Mouse (Mus musculus) megakaryocyte, embryonic 14.5 days (primary cell): ENCODE data around the gene Slc27a2. TPM values are rescaled to one million over a fixed set of nuclear protein-coding genes. Genes with fewer than 3 reads are reported as not detected.

Experiments used
- H3K27me3 ChIP-seq: replicated peaks from 2 replicates; pipeline ENCODE3; 2012; ENCODE audit warnings: inconsistent platforms
- H3K36me3 ChIP-seq: replicated peaks from 2 replicates; pipeline ENCODE3; 2012; ENCODE audit warnings: low read length, inconsistent platforms, mixed read lengths
- H3K4me1 ChIP-seq: 2 replicates; pipeline ENCODE4 v1.6.1; 2012; ENCODE audit warnings: inconsistent platforms
- H3K4me3 ChIP-seq: replicated peaks from 2 replicates; pipeline ENCODE3; 2012; ENCODE audit warnings: moderate library complexity, mild to moderate bottlenecking, inconsistent platforms
- H3K9me3 ChIP-seq: 2 replicates; pipeline ENCODE4 v1.6.1; 2012; ENCODE audit warnings: inconsistent platforms
- FLI1 ChIP-seq: IDR thresholded peaks from 2 replicates; pipeline ENCODE4 v1.6.1; 2012; ENCODE audit warnings: low read length, inconsistent platforms, mixed read lengths
- GATA1 ChIP-seq: IDR thresholded peaks from 3 replicates; pipeline ENCODE4 v1.6.1; 2012; ENCODE audit warnings: mixed read lengths, low read length, inconsistent platforms, borderline replicate concordance
- polyA plus RNA-seq: library from polyadenylated mRNA; stranded (reverse); fragments of >175 nt; gene quantifications from 2 replicates; pipeline ENCODE4 v1.2.3, GENCODE M21; 2012; ENCODE audit warnings: low replicate concordance; ENCODE audit not compliant: insufficient read depth

Slc27a2 gene
- polyA plus RNA-seq, 1 experiment, result not detected

GRCm38 (mm10) chr2:126524271-126524670 lies 27.9 kb upstream of the Slc27a2 start:
- no peak overlapping the region for H3K4me3 ChIP-seq
- TF ChIP-seq FLI1 (no peak), GATA1 (no peak)
- H3K9me3 ChIP-seq, result peaks cover 5% of the 10 kb centered on the region; the same call in 1 of the 2 replicates
- peaks cover 25% of the 10 kb centered on the region for H3K4me1 ChIP-seq
- H3K36me3 ChIP-seq, result no peaks in the 10 kb centered on the region
- H3K27me3 ChIP-seq, result no peaks in the 10 kb centered on the region

GRCm38 (mm10) chr2:126527461-126527860 lies 24.7 kb upstream of the Slc27a2 start:
- Histone ChIP-seq H3K27me3 (peaks cover 2% of the 10 kb centered on the region), H3K4me1 (peaks cover 9% of the 10 kb centered on the region), H3K36me3 (no peaks in the 10 kb centered on the region), H3K4me3 (no peak overlapping the region), H3K9me3 (peaks cover 5% of the 10 kb centered on the region; the same call in 1 of the 2 replicates)
- no peak for TF ChIP-seq FLI1
- no peak for TF ChIP-seq GATA1

- H3K36me3 ChIP-seq, result no peaks in the 10 kb centered on the region
- H3K27me3 ChIP-seq, result peaks cover 2% of the 10 kb centered on the region
- H3K4me1 ChIP-seq, result peaks cover 2% of the 10 kb centered on the region
- no peak overlapping the region for H3K4me3 ChIP-seq
- peaks cover 9% of the 10 kb centered on the region; the same call in 1 of the 2 replicates for H3K9me3 ChIP-seq
- TF ChIP-seq FLI1, result no peak
- TF ChIP-seq GATA1, result no peak
These were observed 21.6 kb upstream of the Slc27a2 start for GRCm38 (mm10) chr2:126530581-126530980.

- no peak for TF ChIP-seq FLI1
- TF ChIP-seq GATA1, result no peak
- no peak overlapping the region for H3K4me3 ChIP-seq
- no peaks in the 10 kb centered on the region for H3K36me3 ChIP-seq
- H3K9me3 ChIP-seq, result 0 out of 2 replicates have a peak, but pooled peaks cover 4% of the 10 kb centered on the region
- peaks cover 2% of the 10 kb centered on the region for H3K27me3 ChIP-seq
- peaks cover 26% of the 10 kb centered on the region for H3K4me1 ChIP-seq
These were observed 14.6 kb upstream of the Slc27a2 start for GRCm38 (mm10) chr2:126537654-126538053.

- Histone ChIP-seq H3K4me1 (peaks cover 45% of the 10 kb centered on the region), H3K4me3 (no peak overlapping the region), H3K9me3 (no peaks in the 10 kb centered on the region), H3K27me3 (peaks cover 2% of the 10 kb centered on the region), H3K36me3 (no peaks in the 10 kb centered on the region)
- TF ChIP-seq GATA1 (no peak), FLI1 (no peak)
These were observed 11.7 kb upstream of the Slc27a2 start for GRCm38 (mm10) chr2:126540390-126540925.

GRCm38 (mm10) chr2:126542211-126542610 lies 10.0 kb upstream of the Slc27a2 start:
- Histone ChIP-seq H3K27me3 (peaks cover 2% of the 10 kb centered on the region), H3K4me1 (peaks cover 51% of the 10 kb centered on the region), H3K4me3 (no peak overlapping the region), H3K36me3 (no peaks in the 10 kb centered on the region), H3K9me3 (no peaks in the 10 kb centered on the region)
- TF ChIP-seq GATA1, result no peak
- TF ChIP-seq FLI1, result no peak

GRCm38 (mm10) chr2:126545297-126545696 lies 6.9 kb upstream of the Slc27a2 start:
- H3K4me1 ChIP-seq, result peaks cover 63% of the 10 kb centered on the region
- no peaks in the 10 kb centered on the region for H3K36me3 ChIP-seq
- TF ChIP-seq GATA1 (no peak), FLI1 (no peak)
- H3K4me3 ChIP-seq, result no peak overlapping the region
- no peaks in the 10 kb centered on the region for H3K9me3 ChIP-seq
- peaks cover 2% of the 10 kb centered on the region for H3K27me3 ChIP-seq

- H3K4me3 ChIP-seq, result no peak overlapping the region
- peaks cover 9% of the 10 kb centered on the region for H3K27me3 ChIP-seq
- no peak for TF ChIP-seq GATA1
- no peak for TF ChIP-seq FLI1
- peaks cover 53% of the 10 kb centered on the region for H3K4me1 ChIP-seq
- H3K36me3 ChIP-seq, result no peaks in the 10 kb centered on the region
- peaks cover 8% of the 10 kb centered on the region; the same call in 1 of the 2 replicates for H3K9me3 ChIP-seq
These were observed 5.8 kb upstream of the Slc27a2 start for GRCm38 (mm10) chr2:126546392-126546791.

- TF ChIP-seq FLI1 (no peak), GATA1 (no peak)
- Histone ChIP-seq H3K9me3 (peaks cover 8% of the 10 kb centered on the region; the same call in 1 of the 2 replicates), H3K4me3 (no peak overlapping the region), H3K36me3 (no peaks in the 10 kb centered on the region), H3K4me1 (peaks cover 47% of the 10 kb centered on the region), H3K27me3 (peaks cover 40% of the 10 kb centered on the region)
These were observed 2.5 kb upstream of the Slc27a2 start for GRCm38 (mm10) chr2:126549681-126550080.

- H3K36me3 ChIP-seq, result no peaks in the 10 kb centered on the region
- H3K9me3 ChIP-seq, result peaks cover 8% of the 10 kb centered on the region; the same call in 1 of the 2 replicates
- H3K4me1 ChIP-seq, result peaks cover 38% of the 10 kb centered on the region
- H3K27me3 ChIP-seq, result peaks cover 55% of the 10 kb centered on the region
- TF ChIP-seq GATA1 (no peak), FLI1 (no peak)
- no peak overlapping the region for H3K4me3 ChIP-seq
These were observed 840 bp upstream of the Slc27a2 start for GRCm38 (mm10) chr2:126551244-126551890.
